Mouse (Mus musculus) thymus, postnatal 4 days (tissue): ENCODE data around the gene Zfp94.

Source experiments
- DNase-seq: peaks from one replicate; pipeline ENCODE4 v3.0.0; 2021

The Zfp94 gene

DNA sequence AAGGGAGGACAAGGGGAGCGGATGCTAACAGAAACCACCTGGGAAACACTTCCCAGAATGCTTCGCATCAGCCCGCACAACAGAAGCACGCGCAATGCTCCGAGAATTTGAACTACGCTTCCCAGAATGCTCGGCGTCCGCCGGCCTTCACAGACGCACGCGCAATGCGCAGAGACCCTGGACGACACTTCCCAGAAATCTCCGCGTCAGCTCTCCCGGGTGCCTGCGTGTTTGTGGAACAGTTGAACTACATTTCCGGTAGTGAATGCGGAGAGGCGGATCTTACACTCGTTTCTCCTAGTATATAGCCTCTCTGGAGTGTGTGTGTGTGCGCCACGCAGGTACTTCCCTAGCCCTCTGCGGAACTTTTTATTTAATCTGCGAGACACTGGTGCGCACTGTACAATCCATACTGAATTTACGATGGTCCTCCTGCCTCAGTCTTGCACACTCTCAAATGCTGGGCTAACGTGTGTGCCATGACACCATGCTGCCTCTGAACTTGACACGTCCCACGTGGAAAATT, at the start of gene Zfp94:
TSS of gene Zfp94 (minus strand) at position 100 of the 526 bp plus-strand sequence.
- peak; percentile 92 for DNase-seq

DNA sequence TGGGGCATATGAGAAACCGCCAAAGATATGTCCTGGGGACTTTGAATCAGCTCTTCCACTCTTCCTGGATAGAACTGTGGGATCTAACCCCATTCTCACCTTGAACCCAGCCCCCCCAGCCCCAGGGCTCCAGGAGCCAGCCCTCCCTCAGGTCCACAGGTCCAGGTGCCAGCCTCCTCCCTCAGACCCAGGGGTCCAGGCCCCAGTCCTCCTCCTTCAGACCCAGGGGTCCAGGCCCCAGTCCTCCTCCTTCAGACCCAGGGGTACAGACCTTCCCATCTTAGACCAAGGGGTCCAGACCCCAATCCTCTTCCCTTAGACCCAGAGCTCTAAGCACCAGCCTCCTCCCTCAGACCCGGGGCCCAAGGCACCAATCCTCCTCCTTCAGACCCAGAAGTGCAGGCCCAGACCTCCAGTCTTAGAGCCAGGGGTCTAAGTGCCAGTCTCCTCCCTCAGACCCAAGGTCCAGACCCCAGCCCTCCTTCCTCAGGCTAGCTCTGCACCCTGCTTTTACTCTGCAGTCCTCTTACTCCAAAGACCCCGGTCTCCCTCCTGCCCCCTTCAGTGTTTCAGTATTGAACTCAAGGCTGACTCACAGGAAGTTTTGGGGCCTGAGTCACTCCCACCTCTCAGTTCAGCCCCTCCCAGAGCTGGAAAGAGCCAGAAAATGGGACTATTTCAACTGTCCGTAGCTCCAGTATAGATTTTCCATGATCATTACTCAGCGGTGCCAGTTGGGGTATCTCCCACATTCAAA, 49.0 kb upstream of the Zfp94 start:
- DNase-seq, result no peak

DNA sequence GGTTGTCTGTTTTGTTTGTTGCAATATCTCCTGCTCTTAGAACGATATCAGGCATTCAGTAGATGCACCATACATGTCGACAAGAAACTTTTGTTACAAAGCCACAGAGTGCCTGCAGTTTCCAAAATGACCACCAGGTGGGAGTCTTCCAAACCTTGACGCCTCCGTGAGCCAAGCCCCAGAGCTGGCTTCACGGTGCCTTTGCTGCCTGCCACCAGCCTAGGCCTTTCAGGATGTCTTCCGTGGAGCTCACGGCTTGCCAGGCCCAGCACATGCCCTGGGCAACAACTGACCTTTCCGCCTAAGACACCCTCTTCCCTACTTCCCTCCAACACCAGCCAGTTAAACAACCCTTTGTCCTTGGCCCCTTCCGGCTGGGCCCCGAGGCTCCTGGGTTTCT, 48.4 kb upstream of the Zfp94 start:
- DNase-seq, result peak; percentile 95

DNA sequence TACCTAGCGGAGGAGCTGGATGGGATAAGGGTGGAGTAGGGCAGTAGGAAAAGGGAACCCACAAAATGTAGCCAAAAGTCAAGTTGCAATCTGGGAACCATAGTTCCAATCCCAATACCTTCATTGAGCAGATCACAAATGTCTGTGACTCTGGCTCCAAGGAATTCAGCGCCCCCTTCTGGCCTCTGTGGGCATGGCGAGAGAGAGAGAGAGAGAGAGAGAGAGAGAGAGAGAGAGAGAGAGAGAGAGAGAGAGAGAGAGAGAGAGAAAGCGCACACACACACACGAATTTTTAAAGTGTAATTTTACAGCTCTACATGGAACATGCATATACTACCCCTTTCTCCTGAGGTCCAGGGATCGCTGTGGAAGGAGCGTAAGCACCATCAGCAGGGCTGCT, 46.8 kb upstream of the Zfp94 start:
- DNase-seq, result peak; percentile 86

DNA sequence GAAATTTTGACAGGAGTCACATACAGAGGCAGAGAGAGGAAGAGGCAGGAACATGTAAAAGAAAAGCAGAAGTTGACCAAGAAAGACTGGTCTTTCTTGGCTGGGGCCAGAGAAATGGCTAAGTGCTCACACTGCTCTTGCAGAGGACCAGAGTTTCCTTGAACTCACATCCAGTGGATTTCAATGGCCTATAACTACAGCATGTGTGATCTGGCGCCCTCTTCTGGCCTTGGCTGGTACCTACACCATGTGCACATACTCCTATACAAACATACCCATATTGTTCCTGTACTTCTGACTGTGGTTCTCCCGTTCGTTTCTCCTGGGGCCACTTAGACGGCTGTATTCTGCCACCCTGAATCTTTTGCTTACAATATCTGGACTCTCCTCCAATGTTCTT, 44.5 kb upstream of the Zfp94 start:
- peak; percentile 42 for DNase-seq

DNA sequence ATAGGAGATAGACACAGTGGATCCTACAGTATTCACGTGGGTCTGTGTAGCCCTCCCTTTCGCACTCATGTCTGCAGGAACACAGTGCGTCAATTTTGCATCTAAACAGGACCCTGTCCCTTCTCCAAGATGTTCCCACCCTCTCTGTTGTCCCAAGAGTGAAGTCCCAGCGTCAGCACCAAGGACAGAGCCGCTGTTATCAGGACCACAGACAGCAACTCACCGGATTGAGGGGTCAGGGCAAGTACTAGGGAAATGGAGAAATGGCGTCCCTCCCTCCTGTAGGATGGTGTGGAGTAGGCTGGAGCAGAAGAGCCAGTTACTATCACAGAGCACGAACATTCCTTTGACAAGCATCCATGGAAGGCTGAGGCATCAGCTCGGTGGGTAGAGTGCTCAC, 42.8 kb upstream of the Zfp94 start:
- peak; percentile 58 for DNase-seq

DNA sequence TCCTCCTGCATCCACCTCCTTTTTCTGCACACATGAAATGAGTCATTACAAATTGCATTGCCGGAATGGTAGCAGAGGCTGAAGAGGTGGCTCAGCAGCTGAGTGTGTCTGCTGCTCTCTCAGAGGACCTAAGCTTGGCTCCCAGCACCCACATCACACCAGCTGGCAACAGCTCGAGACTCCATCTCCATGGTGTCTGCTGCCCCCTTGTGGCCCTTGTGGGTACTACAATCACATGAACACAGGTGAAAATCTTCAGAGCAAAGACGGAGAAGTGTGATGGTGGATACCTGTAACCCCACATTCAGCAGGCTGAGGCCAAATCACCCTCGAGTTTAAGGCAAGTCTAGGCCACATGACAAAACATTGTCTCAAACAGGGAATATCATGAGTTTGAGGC, 41.4 kb upstream of the Zfp94 start:
- DNase-seq, result peak; percentile 73

DNA sequence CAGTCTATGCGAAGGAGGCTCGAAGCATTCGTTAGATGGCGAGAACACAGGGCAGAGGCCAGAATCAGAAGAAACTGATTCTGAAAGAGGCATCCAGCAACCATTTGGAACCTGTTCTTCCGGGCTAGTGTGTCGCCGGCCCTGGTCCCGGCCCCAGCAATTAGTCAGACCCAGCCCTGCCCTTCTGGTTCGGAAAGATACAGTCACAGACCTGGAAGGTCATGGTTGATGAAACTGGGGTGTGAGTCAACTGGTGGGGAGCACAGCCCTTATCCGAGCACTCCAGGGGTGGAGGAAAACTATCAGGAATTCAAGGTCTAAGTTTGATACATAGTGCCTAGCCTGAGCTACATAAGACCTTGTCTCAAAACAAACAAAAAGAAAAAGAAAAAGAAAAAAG, 39.6 kb upstream of the Zfp94 start:
- DNase-seq, result no peak

DNA sequence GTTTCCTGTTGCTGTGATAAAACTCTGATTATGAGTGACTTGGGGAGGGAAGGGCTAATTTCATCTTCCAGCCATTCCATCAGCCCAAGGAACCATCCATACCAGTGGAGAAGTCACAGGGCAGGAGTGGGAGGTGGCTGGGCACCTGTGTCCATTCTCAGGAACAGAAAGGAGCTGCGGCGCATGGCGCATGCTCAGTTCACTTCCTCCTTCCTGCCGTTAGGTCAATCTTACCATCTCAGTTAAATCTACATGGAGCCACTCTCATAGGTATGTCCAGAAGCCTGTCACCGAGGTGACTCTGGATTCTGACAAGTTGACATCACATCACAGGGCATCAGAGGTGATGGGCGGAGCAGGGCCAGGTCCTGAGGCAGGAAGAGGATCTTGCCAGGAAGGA, 39.2 kb upstream of the Zfp94 start:
- DNase-seq, result no peak

DNA sequence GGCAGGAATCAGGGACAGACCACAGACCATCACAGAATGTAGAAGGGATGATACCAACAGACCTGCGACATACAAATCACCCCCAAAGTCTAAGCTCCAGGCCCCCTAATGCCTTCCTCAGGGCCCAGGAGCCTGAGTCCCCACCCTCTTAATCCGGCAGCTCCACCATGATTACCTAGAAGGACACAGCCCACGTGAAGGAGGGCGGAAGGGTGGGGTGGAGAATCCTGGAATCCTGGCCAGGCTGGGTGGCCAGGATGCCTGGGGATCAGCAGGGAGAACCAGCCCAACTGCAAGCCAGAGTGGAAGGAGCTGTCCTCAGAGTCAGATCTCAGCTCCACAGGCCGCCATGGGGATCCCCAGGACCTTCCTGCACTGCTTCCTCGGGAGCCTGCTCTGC, 32.4 kb upstream of the Zfp94 start, which contains the start of gene Lypd5:
TSS of gene Lypd5 (plus strand) at position 301 of the 400 bp plus-strand sequence.
- DNase-seq, result no peak

DNA sequence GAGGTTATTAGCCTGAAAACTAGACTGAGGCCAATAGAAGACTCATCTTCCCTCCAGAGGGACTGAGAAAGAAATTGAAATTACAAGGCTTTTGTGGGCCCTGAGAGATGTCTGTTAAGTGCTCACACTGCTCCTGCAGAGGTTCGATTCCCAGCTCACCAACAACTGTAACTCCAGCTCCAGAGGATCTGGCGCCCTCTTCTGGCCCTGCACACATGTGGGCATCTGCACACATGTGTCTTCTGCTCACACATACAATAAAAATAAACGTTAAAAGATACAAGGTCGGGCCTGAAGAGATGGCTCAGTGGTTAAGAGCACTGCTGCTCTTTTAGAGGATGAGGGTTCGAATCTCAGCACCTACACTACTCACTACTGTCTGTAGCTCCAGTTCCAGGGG, 30.0 kb upstream of the Zfp94 start:
- DNase-seq, result peak; percentile 49

DNA sequence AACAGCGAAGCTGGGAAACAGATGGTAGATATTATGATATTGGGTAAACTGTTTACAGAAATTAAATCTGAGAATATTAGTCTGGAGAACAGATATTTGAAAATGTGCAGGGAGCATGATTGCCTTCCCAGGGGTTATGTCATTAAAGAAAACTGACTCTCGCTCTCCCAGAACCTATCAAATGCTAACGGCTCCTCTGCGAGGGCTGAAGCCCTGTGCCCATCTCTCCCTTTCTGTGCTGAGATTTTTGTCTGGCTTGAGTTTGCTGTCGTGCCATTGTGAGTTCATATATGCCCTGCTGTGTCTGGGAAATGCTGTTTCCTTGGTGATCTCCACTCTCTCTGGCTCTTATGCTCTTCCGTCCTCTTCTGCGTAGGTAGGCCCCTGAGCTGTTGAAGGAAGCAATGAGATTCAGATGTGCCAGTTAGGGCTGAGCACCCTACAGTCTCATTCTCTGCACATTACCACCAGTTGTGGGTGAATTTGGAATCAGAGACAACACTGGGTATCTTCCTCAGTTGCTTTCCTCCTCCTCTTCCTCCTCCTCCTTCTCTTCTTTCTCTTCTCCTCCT, 27.3 kb upstream of the Zfp94 start:
- DNase-seq, result no peak

DNA sequence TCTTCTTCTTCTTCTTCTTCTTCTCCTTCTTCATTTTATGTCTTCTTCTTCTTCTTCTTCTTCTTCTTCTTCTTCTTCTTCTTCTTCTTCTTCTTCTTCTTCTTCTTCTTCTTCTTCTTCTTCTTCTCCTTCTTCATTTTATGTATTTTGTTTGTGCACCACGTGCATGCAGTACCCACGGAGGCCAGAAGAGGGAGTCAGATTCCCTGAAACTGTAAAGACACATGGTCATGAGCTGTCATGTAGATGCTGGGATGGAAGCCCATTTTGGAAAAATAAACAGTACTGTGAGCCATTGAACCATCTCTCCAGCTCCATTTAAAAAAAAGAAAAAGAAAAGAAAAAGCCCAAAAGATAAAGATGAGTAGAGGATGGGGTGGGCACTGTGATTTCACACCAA, 21.8 kb upstream of the Zfp94 start:
- DNase-seq, result peak; percentile 34

DNA sequence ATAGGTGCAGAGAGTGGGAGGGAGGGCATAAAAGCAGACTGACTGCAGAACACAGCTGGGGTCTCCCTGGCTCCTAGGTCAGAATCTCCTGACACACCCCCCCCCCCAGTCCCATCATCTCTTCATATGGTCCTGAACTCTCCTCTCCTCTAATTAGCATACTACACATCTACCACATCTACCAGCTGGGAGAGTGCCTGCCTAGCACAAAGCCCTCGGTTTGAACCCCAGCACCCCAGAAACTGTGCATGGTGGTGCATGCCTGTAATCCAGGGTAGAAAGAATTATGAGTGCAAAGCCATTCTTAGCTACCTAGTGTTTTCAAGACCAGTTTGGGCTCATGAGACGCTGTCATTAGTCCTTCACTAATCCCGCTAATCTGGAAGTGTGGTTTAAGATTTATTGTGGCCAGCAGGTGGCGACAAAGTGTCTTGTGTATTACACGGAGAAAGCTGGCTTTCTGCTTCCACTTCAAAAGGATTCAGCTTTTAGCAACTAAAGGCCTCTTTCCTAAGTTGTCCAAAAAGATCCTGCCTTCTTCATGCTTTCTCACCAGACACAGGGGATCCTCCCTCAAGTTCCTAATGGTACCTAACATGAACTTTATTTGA, 19.3 kb upstream of the Zfp94 start:
- peak; percentile 88 for DNase-seq

DNA sequence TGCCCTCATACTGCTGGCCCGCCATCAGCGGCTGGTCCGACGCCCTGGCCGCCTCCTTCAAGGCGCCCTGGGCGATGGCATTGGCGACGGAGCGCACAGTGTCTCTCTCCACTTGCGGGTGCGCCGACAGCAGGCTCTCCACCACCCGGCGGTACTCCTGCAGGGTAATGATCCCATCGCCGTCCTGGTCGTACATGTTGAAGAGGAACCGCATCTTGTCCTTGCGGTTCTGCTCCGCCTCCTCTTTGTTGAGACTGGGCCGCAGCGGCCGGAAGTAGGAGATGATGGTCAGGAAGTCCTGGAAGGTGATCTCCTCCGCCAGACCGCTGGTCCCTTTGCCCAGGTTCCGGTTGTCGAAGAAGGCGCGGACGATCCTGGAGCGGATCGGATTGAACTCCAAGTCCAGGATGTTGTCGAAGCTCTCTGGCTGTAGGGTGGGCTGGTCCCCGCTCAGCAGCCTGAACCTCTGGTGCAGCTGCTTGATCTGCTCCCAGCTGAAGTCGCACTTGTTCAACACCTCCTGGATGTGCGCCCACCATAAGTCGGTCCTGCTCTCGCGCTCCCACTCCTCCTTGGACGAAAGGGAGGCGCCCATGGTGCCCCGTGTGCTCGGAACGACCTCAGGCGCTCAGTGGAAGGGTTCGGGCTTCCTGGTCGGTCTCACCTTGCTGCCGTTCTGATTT, 17.0 kb upstream of the Zfp94 start, which contains the start of gene Tescl:
TSS of gene Tescl (minus strand) at position 633 of the 683 bp plus-strand sequence.
- DNase-seq, result no peak

DNA sequence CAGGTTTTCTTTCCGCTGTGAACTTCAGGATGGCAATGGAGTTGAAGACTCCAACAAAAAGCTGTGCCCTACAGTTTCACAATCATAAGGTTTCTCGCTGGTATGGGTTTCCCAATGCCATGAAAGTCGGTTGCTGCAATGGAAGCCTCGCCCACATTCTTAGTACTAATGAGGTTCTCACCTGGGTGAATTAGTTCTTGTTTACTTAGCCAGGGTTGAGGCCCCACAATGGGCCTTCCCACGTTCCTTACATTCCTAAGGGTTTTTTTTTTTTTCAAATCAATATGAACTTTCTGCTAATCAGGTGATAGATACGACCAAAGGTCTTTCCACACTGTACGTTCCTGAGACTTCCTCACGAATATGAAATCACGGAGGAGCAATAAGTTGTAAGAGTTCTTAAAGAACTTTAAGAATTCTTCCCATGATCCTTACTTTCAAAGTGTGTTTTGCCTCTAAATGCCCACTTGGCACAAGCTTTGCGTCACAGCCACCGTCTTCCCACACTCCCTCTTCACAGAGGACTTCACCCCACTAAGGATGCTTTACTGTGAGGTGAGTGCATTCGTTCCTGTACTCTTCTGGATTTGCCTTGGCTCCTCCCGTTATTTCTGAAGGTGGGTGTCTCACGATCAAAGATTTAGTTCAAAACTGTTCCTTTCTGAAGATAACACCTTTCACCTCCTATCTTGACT, 11.0 kb upstream of the Zfp94 start:
- no peak for DNase-seq

DNA sequence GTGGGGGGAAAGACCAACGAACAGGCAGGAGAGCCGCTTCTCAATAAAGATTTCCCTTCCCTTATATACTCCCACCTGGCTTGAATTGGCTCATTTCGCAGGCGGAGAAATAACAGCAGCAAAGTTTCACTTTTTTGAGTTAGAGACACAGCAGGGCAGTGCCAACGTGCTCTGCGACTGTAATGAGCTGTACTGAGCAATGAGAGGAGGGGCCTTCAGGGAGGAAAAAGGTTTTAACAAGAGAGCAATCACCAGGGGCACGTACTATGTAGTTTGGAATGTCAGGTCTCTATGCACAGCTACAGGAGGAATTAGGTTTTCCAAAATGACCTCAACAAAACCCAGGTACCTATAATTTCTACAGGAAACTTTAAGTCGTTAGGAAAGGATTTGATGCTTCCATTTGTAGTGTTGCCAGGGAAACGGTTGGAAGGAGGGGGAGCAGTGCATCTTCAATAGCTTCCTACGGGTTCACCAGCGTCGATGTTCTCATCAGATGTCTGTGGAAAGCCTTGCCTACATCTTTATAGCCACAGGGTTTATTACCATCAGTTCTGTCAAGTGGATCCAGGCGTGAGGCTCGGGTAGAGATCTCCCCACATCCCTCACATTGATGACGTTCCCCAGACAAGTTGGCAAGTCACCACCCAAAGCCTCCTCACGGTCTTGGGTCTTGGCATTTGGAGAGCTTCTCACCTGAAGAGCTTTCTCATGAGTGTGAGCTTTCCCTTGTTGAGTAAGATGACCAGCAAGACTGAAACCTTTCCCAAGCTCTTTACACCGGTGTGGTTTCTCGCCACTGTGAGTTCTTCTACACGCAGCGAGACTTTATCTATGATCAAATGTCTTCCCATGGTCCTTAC, 10.0 kb upstream of the Zfp94 start:
- no peak for DNase-seq

DNA sequence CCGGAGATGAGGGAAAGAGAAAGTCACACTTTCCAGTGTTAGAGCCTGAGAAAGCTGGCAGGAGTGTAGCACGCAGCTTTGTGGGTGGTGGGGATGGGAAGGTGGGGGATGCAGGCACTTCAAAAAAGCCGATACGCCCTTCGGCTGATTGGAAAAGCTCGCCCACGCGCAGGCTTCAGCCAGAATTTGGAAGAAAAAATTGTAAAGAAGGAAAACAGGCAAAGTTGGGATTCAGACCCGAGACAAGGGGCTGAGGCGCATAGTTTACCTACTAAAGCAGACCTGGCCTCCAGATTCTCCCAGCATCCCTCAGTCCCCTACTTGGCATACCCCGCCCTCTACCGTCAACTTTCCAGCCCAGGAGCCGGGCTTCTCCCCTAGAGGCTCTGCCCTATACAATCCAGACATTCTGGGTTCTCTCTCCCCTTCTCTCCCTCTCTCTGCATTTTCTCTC, 9.2 kb upstream of the Zfp94 start:
- no peak for DNase-seq

DNA sequence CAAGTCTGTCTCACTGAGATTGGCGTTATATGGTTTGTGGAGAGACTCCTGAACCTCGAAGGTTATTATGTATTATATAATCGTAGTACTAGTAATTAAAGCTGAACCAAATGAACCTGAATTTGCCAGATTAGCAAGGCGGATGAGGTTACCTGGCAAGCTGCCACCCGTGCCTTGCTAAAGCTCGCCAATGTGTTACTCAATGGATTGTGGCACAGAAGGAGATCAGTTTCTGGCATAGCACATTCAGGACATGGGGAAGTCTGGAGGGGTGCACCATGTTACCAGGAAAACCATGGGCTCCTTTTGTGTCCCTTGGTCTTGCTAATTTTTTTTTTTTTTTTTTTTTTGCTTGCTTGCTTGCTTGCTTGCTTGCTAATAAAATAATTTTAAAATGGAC, 8.7 kb upstream of the Zfp94 start:
- DNase-seq, result no peak

DNA sequence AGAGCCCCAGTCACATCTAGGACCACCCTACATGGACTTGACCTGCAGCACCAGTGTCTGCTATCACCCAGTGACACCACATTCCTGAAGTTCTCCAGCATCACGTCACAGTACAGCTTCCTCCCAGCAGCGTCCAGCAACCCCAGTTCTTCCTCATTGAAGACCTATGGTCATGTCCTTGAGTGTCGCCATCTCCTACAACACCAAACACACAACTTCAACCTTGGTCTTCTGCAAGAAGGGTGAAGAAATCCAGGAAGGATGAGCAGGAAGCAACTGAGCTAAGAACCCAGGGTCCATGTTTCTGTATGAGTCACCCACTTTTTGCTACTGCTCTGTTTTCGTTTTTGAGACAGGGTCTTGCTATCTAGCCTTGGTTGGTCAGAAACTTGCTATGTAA, 6.1 kb upstream of the Zfp94 start:
- no peak for DNase-seq

DNA sequence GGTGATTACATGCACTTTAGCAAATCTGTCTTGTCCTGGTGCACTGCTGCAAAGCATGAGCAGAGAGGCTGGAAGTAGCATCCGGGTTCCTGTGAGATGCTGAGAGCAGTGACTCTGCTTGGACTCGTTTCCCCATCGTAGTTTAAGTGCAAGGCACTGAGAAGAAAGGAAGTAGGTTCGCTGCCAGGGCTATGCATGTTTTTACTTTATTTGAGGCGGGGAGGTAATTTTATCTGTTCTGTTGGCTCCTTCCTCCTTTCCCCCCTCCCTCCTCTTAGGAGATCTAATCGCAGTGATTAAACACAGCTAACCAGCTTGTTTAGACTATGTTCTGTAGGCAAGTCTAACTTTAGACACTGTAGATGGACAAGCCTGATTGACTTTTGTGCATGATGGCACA, 2.5 kb upstream of the Zfp94 start:
- DNase-seq, result no peak
